Mouse (Mus musculus): ENCODE measurements around the gene Acvr2b.
A peak's percentile ranks its signal among the peaks of the same experiment; 100 is the strongest.

Acvr2b gene

DNA sequence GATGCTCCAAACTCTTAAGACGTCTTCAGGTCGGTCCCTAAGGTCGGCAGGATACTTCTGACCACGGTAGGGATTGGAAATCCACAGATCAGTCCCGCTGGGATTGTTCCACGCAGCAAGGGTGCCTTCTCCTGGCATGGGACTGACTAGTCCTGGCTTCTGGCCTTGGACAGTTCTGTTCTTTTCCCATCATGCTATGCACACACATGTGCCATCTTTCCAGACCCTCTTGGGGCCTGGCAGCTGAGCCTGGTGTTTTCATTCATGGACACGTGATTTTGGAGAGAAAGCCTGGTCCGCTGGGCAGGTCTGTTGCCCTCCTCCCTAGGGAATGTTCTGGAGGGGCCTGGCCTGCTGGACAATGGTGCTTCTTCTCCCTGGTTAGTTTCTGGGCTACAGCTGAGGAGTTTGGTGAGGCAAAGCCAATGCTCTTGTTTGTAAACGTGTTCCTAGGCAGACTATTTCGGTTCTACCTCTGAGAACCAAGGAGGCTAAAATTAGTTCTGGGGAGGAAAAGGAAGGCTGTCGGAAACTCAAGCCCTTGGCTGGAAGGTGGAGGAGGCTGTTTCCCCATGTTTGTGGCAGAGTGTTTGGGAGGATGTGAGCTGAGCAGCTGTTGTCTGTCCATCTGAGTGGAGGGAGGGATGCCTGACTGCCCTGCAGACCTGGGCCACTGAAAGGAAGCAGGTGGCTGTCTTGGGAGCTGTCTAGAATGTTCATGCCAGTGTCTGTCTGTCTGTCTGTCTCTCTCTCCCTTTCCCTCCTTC, 7.2 kb downstream of the Acvr2b start:
- DNase-seq (ENCODE audit: low spot score): no peak

DNA sequence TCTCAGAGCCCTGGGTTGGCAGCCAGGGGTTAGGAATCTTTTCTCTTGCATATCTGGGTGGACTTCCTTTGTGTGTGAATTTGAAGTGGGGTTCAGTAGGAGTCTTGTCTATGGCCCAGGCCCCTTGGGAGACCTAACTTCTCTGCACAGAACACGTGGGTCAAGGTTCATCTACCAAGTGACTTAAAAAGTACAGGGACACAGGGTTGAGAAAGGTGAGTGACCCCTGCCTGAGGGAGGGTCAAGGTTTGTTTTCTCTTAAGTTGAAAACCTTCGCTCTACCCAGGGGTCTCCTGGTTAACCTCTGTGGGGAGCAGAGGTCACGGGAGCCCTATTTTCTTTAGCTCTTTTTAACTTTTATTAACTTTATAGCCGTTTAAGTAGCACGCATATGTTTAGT, 7.9 kb downstream of the Acvr2b start:
- DNase-seq (ENCODE audit: low spot score): no peak

DNA sequence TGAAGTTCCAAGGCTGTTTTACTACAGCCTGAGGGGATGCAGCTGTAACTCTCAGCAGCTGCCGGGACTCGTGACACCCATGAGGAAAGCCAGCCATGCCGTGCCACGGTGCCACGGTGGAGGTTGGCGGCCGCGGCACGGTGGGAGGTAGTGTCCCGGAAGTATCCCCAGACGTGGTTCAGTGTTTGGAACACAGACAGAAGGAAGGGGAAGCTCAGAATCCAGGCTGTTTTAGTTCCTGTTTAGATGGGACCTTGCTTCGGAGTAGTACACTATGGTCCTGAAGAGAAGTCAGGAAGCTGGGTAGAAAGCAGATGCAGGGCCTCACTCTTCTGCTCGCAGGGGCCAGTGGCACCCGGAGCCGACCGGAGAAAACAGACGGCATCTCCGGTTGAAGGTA, 16.1 kb downstream of the Acvr2b start:
- no peak for DNase-seq (ENCODE audit: low spot score)

DNA sequence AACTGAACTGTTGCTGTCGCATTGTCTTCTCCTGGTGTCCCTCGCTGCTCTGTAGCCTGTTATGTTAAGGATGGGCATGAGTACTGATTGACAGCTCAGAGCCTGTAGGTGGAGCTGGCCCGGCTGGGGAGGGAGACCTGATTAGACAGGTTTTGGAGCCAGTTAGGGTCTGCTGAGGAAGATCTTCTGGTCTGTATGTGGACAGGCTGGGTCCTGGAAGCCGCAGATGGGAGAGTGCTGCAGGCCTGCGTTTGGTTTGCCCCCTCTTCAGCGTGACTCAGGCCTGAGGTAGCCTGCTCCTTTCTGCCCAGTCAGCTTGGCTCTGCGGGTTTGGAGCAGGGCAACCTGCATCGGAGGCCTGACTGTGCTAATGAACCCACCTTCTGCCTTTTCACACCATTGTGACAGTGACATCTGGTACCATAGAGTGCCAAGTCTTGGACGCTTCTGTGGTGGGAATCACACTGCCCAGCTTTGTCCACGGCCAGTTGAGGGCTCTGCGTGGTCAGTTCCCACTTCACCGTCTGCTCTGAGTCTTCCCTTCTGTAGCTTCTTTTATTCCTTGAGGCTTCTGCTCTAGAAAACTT, 18.0 kb downstream of the Acvr2b start:
- no peak for DNase-seq (ENCODE audit: low spot score)

DNA sequence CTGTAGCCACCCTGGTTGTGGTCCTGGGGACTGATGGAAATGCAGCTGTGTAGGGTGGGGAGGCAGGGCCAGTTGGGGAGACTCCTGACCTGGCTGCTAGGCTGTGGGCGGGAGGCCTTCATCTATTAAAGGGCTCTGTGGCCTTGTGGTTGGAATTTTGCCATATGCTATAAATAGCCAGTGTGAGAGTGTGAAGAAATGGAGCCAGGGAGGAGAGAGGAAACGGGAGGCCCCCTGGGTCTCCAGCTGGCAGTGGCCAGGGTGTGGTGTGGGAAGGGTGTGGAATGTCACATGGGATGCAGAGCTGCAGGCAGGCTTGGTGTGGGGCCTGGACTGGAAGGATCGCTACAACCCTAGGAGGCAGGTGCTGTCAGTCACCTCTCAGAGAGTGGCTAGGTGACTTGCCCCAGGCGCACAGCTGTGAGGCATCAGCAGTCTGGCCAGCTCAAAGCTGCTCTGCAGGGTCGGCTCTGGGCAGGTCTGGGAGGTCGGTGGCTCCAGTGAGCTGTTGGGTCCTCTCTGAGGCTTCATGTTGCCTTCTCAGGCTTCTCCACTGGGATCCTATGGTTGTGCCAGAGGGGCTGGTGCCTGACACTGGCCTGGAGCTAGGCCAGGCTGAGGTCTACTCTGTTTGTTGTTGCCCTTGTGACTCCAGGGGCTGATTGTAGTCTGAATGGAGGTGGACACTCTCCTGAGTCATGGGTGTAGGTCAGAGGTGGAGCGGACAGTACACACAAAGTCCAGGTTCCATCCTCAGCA, 23.5 kb downstream of the Acvr2b start:
- DNase-seq (ENCODE audit: low spot score): no peak

DNA sequence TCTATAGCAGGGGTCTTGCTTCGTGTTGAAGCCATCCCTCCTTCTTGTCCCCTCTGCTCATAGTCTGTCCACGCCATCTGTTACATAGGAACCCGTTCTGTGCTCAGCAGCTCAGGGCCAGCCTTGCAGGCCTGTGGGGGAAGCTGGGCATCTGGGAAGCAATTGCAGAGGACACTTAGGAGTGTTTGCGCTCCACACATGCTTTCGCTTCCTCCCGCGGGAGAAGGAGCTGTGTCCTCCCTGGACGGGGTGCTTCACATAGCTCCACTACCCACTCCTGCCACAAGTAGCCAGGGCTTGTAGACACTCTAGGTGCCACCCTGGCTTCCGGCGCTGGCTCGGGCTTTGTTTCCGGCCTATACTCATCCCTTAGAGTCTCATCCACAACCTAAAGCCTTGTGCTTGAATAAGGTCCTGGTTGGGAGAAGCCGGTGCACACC, 24.1 kb downstream of the Acvr2b start:
- DNase-seq (ENCODE audit: low spot score): no peak

DNA sequence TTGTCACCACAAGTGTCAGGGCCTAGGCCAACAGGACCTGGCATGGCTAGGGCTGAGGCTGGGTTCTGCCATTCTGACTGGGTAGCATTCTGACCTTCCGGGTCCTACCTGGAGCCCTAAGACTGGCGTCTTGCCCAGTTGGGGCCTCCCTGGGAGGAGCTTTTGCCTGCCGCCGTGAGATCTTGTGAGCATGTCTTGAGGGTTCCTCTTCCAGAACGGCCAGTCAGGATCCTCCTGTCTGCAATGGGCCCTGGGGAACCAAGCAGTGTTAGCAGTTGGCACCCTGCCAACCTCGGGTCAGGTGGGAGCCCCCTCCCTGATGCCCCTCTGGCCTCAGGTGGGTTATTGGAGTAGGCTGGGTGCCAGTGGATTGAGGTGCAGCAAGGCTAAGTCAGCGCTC, 24.6 kb downstream of the Acvr2b start:
- DNase-seq (ENCODE audit: low spot score): no peak

DNA sequence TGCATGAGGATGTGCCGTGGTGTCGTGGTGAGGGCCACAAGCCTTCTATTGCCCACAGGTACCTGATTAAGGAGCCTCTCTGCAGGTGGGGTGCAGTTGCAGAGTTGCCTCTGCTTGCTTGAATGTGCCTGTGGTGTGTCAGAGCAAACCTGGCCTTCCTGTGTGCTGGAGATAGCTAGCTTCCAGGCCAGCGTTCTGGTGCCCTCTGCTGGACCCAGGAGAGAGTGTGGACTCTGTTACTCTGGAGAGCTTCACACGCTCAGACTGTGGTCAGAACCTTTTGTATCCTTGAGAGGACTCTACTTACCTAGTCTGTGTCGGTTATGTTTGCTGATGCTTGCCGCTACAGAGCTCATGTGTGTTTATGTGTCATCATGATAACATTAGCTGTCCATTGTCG, 28.4 kb downstream of the Acvr2b start:
- DNase-seq (ENCODE audit: low spot score): peak; percentile 76

DNA sequence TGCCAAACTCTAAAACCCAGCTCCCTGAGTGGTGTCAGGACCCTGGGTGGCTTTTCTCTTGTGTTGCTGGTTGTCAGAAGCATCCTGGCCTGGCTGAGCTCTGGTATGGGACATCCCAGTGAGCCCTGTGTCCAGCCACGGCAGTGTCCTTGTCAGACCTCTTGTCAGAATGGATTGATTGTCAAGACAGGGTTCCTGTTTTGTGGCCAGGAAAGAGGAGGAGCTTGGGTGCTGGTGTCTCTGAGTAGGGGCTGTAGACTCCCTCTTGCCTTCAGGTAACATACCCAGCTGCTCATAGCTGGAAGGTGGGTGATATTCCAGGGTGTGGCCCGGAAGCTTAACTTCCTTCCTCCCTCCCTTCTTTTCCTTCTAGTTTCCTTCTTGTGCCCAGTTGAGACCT, 33.9 kb downstream of the Acvr2b start:
- DNase-seq (ENCODE audit: low spot score): no peak

DNA sequence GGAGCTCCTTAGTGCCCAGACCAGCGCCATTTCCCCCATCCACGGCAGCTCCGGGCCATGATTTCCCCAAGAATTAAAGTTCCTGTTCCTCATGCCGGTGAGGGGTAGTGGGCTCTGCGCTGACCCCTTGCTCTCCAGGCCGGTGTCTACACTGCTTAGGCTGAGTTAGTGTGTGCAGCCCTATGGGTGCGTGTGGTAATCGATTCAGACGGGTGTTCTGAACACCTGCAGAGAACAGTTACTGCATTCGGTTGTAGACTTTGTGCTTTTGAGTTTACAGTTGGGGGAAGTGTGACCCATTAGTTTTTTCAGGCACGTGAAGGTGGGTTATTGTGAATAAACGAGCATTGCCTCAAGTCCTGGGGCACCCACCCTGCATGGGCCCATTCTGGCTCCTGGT, 36.1 kb downstream of the Acvr2b start:
- no peak for DNase-seq (ENCODE audit: low spot score)

DNA sequence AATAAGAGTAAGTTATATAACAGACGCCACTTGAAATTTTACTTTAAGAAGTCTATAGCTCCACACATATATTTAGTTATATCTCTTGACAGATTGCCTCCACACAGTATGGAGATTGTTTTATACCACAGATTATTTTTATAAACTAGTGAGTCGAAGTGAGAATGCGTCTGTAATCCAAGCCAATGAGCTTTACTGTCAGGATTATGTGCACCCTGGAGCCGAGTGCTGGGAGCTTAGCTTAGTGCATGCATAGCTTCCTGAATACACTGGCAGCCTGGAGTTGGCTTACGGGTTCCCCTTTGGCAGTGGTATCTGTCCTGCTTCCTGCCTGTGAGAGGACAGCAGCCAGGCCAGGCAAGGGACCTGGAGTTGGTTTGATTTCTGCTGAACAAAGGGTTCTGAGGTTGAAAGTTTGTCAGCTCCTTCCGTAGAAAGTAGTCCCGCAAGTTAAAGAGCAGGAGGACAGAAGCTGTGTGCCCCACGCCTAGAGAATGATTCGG, 36.6 kb downstream of the Acvr2b start:
- no peak for DNase-seq (ENCODE audit: low spot score)

DNA sequence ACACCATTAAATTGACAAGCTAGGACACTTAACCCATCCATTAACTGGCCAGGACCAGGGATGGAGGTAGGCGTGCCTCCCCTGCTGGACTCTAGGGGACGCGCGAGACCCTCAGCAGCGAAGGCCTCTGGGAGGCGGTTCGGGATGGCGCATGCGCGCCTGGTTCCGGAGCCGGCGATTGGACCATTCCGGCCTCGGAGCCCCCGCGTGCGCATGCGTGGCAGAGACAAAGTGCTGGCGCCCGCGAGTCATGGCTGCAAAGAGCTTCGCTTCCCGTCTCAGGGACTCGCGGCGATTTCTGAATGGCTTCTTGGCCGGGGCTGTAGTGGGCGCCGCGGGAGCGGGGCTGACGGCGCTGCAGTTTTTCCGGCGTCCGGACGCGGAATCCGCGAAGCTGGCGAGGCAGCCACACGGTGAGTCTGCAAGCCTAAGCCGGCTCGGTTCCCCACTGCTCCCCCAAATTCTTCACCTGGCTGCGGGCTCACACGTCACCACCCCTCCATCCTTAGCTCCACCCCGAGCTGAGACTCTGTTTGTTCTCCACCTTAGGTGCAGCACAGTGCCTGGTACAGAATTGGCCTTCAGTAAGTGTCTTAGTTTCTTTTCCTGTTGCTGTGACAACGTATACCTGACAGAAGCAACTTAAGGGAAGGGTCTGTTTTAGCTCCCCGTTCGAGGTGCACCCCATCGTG, 43.0 kb downstream of the Acvr2b start, which contains the start of gene Exog:
Exog (plus strand) TSS at position 206 of the 692 bp plus-strand sequence.
- peak; percentile 94 for DNase-seq (ENCODE audit: low spot score)

DNA sequence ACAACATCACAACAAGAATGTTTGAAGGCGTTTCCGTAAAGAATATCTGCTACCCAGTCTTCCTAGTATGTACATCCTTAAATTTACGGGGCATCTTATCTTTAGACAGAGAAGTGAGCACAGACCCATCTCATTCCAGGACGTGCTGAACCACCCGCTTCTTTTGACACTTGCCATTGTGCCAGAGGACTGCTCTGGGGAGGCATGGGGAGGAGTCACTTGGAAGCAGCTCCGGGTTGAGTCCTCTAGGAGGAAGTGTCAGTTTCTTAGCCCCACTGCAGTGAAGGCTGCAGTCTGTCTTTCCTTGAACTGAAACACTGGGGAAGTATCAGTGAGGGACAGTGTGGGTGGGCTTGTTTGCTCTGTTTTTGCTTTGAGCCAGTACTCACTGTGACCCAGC, 43.8 kb downstream of the Acvr2b start:
- DNase-seq (ENCODE audit: low spot score): no peak

DNA sequence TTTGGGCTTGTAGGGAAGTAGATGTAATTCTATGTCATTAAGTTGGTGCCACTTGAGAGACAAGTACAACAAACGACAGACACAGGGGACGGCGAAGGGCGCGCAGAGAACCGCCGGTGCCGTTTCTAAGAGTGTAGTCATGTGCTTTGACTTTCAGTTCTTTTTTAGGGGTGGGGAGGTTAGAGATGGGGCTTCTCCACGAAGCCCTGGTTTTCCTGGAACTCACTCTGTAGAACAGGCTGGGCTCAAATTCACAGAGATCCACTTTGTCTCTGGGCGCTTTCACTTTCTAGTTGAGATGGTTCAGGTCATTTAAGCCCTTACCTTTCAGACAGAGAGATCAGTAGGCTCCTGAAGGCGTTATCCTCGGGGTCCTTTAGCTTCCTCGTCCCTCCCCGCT, 54.0 kb downstream of the Acvr2b start:
- no peak for DNase-seq (ENCODE audit: low spot score)

DNA sequence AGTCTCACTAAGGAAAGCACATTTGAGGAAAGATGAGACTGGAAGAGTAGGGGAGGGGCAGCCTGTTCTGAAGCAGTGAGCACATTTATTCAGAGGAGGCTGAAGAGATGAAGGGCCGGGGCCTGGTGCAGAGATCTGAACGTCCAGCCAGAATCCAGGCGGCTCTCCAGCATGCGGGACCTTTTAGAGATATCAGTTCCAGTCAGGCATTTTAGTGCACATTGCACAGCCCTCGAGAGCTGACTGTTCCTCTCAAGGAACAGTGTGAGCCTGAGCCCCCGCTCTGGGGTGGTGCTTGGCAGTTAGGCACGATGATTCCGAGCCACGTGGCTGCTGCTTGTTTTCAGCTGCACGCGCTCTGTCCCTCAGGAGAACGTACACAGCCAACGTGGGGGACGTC, 55.2 kb downstream of the Acvr2b start:
- no peak for DNase-seq (ENCODE audit: low spot score)

DNA sequence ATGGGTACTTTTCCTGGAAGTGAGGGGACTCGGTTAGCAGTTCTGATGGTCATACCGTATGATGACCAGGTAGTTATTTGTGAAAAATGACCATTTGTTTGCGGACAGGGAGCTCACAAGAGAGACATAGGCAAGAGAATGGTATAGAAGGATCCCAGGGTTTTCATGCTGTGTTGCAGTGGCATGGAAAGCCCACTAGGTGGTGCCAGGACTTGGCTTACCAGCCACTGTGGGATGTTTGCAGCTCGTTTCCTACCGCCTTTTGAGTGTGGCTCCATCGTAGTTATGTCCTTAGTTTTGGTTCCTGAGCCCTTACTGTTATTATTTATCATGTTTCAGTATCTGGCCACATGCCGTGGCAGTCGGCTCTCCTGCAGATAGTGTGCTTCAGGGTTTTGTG, 58.5 kb downstream of the Acvr2b start:
- peak; percentile 47 for DNase-seq (ENCODE audit: low spot score)

DNA sequence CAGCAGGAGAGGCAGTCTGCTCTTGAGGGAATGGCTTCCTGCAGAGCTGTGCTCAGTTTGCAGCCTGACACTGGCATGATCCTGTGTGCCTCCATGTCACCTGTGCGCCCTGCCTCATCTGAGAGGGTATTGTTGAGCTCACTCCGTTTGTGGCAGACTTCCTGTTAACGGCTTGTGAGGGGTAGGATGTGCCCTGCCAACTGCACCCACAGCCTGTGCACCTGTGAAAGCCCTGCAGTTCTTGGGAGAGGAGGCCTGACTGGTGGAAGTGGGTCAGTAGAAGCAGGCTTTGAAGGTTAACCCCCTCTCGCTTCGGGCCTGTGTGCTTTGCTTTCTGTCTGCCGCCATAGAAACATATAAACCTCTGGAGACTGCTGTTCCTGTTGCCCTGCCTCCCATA, 63.1 kb downstream of the Acvr2b start:
- no peak for DNase-seq (ENCODE audit: low spot score)

DNA sequence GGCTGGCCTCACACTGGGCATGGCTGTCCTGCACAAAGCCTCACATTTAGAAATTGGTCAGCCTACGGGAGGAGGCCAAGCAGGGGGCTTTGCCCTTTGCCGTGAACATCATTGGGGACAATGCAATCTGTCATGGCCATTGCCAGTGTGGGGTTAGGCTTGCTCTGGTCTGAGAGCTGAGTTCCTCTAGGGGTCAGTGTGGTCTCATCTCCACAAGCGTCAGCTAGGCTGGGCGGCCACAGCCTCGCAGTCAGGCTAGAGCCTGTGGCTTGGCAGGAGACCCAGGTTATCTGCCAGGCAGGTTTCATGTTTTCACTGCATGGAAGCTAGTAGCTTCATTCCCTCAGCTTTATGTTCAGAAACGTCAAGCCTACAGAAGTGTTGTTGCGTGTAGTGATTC, 63.7 kb downstream of the Acvr2b start:
- DNase-seq (ENCODE audit: low spot score): no peak

DNA sequence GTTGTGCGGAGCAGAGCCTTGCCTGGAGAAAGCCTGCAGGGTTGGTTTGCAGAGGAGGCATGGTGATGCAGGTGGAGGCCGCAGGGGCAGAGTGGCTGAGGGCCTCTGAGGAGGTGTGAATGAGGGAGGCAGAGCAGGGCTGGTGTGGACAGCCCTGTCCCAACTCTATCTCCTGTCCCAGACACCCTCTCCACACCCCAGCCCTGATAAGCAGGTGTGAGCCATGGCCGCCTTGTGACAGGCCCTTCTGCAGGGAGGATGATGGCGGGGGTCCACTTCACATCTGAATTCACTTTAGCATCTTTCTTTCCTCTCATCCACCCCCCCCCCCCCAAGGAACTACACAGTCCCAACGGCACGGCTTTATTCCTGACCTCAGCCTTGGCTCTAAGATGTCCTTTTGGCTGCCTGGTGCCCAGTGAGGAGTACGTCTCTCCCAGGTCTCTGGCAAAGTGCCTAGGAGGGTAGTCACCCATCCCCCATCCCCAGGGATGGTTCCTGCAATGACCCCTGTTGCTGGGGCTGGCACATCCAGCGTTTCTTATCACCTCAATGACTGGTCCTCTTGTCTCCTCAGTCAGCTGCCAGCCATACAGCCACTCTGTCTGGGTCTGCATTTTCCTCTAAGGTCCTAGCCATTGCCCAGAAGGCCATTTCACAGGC, 67.9 kb downstream of the Acvr2b start:
- no peak for DNase-seq (ENCODE audit: low spot score)

DNA sequence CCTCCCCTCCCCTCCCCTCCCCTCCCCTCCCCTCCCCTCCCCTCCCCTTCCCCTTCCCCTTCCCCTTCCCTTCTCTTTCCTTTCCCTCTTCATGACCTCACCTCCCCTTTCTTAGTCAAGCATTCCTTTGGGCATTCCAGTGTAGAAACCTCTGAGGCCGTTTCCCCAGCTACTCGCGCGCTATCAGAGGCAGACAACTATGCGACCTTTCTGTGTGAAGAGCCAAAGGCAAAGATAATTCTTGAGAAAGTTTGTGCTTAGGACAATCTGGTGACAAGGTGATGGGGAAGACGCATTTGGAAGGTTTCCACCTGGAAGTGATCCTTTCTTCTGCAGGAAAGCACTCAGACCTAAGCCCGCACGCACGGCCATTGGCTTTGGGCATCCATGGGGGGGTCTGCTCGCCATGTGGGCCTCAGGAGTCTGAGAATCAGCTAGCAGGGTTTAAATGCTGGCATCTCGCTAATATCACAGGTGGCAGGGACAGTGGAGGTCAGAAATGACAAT, 70.5 kb downstream of the Acvr2b start:
- DNase-seq (ENCODE audit: low spot score): no peak

DNA sequence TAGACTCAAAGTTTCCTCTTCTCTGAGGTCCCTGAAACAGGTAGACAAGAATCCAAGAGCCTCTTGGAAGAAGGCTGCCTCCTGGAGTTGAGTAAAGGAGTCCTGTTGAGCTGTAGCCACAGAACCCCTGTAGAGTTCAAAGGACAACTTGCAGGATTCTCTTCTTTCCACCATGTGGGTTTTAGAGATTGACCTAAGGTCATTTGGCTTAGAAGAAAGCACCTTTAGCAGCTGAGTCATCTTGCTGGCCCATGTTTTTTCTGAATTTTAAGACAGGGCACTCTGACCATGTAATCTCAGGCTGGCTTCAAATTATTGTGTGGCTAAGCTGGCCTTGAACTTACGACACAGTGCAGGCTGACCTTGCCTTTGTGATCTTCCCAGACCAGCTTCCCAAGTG, 71.1 kb downstream of the Acvr2b start:
- DNase-seq (ENCODE audit: low spot score): no peak
